Mouse (Mus musculus) adipocyte (in vitro differentiated cells): ENCODE data around the gene Pgm1.

Source experiments
- DNase-seq: peaks from one replicate; pipeline ENCODE4 v3.0.0-alpha.2; 2016; ENCODE audit warnings: low spot score

Pgm1 gene

DNA sequence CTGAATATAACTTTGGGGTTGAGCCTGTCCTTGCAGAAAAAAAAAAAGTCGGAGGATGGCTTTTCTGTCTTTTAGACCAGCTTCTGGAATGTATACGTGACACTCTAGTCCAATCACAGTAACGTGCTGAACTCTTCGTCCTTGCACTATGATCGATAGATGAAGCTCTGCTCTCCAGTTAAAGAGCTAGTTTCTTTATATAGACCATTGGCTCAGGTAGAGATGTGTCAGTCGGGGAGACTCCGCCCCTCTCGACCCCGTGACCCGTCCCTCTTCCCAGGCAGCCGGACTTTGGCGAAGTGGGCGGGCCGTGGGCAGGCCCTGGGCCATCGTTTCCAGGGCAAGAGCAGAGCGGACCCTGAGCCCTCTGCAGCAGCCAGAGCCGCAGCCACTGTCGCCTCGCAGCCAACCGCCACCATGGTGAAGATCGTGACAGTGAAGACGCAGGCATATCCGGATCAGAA is at the start of gene Pgm1:
Gene Pgm1 (plus strand): TSS at position 266 of the 464 bp plus-strand sequence.
- DNase-seq: peak; percentile 81

- peak; percentile 52 for DNase-seq
Observed at GRCm38 (mm10) chr4:99881882-99882281, 47.3 kb upstream of the Pgm1 start.

GRCm38 (mm10) chr4:99882405-99882804 is 46.8 kb upstream of the Pgm1 start:
- no peak for DNase-seq

DNA sequence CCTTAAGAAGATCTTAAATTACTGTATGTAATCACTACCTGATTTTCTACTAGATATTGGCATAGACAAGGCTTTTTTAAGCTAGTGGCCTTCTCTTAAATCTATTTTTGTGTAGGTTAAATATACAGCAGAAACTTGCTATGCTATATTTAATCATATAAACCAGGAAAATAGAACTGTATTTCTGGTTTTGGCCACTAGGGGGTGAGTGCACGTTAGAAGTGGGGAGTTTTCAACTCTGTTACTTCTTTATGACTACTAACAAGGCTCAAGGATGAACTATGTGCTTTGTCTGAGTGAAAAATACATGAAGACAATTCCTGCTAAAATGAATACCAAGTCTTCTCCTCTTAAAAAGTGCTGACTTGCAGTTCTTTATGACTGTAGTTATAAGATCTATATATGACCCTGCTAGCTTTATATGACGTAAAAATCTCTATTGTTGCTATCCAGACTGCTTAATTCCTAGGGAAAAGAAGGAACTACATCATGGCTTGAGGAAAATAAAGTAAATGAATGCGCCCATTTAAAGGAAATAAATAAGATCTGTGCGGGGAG is 15.2 kb upstream of the Pgm1 start:
- peak; percentile 67 for DNase-seq

DNA sequence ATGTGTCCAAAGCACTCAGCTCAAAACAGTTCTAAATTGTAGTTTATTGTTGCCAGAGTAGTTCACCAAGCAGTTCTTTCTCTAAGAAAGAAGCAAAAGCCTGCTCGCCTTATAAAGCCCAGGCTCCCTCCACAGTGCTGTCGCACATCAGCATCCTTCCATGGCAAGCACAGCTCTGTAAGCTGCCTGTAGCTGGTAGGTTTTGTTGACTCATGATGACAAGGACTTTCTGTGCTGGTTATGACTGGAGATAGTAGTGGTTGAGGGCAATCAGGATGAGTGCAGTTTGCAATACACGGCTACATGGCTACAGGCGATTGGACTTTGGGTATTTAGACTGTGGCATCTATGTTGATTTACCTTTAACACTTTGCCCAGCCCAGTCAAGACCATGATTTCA is 2.8 kb upstream of the Pgm1 start:
- no peak for DNase-seq

- DNase-seq: peak; percentile 35
Observed at GRCm38 (mm10) chr4:99928521-99928920, 693 bp upstream of the Pgm1 start.

GRCm38 (mm10) chr4:99929613-99930517 is 651 bp downstream of the Pgm1 start, which contains the start of gene Itgb3bp:
Gene Itgb3bp, minus strand, starts transcription at chr4:99929813.
- peak; percentile 97 for DNase-seq

- DNase-seq: peak; percentile 50
Observed at GRCm38 (mm10) chr4:99930518-99931239, 1.5 kb downstream of the Pgm1 start.

DNA sequence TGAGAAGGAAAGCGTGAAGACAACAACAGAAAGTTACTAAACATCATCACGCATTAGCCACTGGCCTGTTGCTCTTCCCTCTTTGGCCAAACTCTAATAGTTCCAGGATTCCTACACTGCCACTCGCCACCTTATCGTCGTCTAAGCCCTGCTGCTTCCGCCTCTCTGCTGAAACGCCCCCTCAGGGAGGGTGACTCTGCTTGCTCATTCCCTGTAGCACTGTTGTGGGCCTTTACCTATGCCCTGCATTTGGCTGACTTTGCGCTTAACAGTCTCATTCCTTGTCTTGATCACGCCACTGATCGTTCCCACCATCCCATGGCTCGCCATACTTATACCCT is 2.0 kb downstream of the Pgm1 start:
- DNase-seq: no peak

DNA sequence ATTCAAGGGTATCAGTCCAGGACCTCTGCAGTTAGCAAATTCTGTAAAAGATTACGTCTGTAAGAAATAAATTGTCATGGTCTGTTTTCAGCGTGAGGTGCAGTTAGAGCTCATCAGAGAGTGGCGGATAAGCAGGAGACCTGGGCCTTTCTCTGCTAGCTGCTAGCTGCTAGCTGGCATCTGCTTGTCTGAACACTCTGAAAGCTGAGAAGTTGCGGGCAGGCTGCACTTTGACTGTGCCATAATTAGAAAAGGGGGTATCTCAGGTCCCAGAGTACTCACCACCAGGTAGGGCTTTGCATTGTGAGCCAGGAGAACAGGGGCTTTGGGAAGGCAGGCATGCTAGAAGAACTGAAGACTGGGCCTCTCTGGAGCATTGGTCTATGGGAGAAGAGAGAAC is 2.6 kb downstream of the Pgm1 start:
- no peak for DNase-seq

DNA sequence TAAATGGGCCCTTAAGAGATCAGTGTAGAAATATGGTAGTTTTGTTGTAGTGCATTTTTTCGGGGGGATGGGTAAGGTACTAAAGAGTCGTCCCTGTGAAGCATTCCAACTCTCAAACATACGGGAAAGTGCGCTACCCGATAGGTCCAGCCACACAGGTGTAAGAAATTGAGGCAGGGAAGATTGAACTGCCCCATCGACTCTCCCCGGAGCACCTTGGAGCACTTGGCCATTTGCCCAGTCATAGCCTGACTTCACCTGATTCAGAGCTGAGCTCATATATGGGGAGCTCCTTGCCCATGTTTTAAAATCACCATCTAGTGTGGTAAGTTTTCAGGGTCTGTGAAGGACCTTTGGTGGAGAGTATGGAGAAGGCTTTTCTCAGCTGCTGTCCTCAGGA is 5.6 kb downstream of the Pgm1 start:
- no peak for DNase-seq

GRCm38 (mm10) chr4:99936278-99936677 is 7.1 kb downstream of the Pgm1 start:
- no peak for DNase-seq

- DNase-seq: peak; percentile 85
Observed at GRCm38 (mm10) chr4:99939711-99940505, 10.7 kb downstream of the Pgm1 start.

- peak; percentile 90 for DNase-seq
Observed at GRCm38 (mm10) chr4:99941655-99942414, 12.6 kb downstream of the Pgm1 start.

DNA sequence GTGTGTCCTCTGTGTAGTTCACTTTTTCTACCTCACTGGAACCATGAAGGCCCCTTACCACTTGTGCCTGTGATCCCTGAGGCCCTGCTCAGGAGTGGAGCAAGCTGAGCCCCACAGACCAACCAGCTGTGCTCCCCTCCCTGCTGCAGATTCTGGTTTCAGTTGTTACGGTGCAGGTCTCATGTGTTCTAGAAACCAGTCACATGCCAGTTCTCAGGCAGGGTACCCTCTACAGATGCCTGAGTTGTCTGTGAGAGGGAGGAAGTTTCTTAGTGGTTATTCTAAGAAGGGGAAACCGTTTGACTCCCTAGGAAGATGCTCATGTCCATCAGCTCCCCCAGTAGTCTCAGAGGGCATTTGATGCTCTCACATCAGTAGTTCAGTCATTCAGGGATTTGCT is 15.4 kb downstream of the Pgm1 start:
- no peak for DNase-seq

DNA sequence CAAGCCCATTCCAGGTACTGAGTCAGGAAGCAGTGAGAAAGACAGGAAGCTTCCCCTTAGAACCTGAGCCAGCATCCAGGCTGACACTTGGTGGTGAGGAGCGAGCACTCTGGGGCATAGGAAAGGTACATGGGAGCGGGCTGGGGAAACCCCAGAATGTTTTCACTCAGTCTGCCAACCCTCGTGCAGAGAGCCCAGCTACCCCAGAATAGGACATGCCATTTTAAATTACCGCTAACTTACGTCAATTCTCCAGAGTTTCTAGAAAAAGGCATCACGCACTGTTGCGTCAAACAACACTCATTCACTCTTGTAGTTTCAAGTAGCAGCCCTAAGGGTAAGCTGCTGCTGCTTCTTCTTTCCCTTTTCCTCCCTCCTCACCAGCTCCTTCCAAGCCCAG is 15.8 kb downstream of the Pgm1 start:
- DNase-seq: no peak

DNA sequence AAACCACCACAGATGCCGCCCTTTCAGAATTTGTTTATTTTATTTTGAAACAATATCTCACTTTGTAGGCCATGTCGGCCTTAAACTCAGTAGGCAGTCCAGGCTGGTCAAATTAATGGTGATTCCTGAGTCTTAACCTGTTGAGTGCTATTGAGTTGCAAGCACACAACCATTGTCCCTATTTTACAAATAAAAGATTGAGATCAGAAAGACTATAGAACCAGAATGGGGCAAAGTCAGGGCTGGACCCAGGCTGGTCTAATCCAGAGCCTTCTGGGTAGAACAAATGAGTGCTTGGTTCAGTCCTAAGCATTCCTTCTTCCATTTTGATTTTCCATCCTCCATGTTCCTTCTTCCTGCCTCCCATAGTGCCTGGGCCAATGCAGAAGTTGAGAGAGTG is 17.3 kb downstream of the Pgm1 start:
- DNase-seq: no peak

GRCm38 (mm10) chr4:99947192-99947591 is 18.0 kb downstream of the Pgm1 start:
- peak; percentile 61 for DNase-seq

DNA sequence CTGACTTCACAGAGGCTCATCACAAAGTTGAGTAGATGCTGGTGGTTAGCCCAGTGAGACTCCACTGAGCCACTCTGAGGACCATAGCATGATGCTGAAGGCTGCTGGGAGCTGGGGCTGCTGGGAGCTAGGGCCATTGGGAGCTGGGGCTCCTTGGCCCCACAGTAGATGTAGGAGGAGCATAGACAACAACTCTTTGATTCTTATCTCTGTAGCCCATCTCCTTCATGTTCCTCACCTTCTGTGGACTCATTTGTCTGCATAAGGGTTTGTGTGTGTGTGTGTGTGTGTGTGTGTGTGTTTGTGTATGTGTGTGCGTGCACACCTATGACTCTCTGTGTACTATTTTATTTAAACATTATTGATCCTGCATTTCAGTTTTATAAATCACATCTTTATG is 18.7 kb downstream of the Pgm1 start:
- DNase-seq: no peak

- no peak for DNase-seq
Observed at GRCm38 (mm10) chr4:99953904-99954303, 24.7 kb downstream of the Pgm1 start.

DNA sequence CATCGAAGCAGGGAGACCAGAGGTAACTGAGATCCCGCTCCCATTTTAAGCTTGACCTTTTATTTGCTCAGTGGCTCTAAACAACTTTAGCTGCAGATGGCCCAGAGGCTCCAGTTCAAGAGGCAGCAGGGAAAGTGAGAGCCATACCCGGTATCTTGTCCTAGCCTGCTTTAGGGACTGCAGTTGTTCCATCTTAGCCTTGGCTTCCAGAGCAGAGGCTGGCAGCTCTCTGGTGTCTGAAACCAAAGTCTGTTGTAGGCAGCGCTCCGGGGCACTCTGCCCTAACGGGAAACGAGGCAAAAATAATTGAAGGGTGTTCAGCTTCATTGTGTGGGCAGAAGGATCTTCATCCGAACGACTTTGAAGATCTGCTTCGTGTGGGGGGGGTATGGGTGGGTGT is 26.2 kb downstream of the Pgm1 start:
- no peak for DNase-seq
